Mouse (Mus musculus) megakaryocyte, embryonic 14.5 days (primary cell): ENCODE measurements around the gene Il31.

Experiments used
- FLI1 ChIP-seq: IDR thresholded peaks from 2 replicates; pipeline ENCODE4 v1.6.1; 2012; ENCODE audit warnings: low read length, inconsistent platforms, mixed read lengths
- GATA1 ChIP-seq: IDR thresholded peaks from 3 replicates; pipeline ENCODE4 v1.6.1; 2012; ENCODE audit warnings: mixed read lengths, low read length, inconsistent platforms, borderline replicate concordance

GRCm38 (mm10) chr5:123444849-123445334 lies 44.4 kb downstream of the Il31 start:
- TF ChIP-seq FLI1 (no peak), GATA1 (no peak)
